Mouse (Mus musculus) testis, adult 2 months (tissue): ENCODE results near the gene Kdm6b. TPM values are rescaled to one million over a fixed set of nuclear protein-coding genes. Genes with fewer than 3 reads are reported as not detected.

Source experiments
- H3K27ac ChIP-seq: fragments of 200-500 bp; 2 replicates; pipeline ENCODE4 v1.5.1; 2012; ENCODE audit warnings: low read depth, low read length; ENCODE audit not compliant: control insufficient read depth, insufficient read depth
- H3K27me3 ChIP-seq: fragments of 200-500 bp; 2 replicates; pipeline ENCODE4 v1.6.1; 2012; ENCODE audit warnings: mild to moderate bottlenecking, low read length, moderate library complexity; ENCODE audit not compliant: control insufficient read depth, insufficient read depth
- H3K36me3 ChIP-seq: fragments of 200-500 bp; 2 replicates; pipeline ENCODE4 v1.6.1; 2012; ENCODE audit warnings: mild to moderate bottlenecking, low read length; ENCODE audit not compliant: control insufficient read depth, insufficient read depth
- H3K4me1 ChIP-seq: fragments of 200-500 bp; 2 replicates; pipeline ENCODE4 v1.6.1; 2012; ENCODE audit warnings: low read length; ENCODE audit not compliant: control insufficient read depth, insufficient read depth
- H3K4me3 ChIP-seq: fragments of 200-500 bp; 2 replicates; pipeline ENCODE4 v1.5.1; 2012; ENCODE audit warnings: low read depth, mild to moderate bottlenecking, low read length, moderate library complexity, mixed read lengths; ENCODE audit not compliant: control insufficient read depth
- CTCF ChIP-seq: fragments of 200-500 bp; IDR thresholded peaks from 2 replicates; pipeline ENCODE4 v1.5.1; 2012; ENCODE audit warnings: low read depth, mild to moderate bottlenecking, inconsistent platforms, low read length, moderate library complexity; ENCODE audit not compliant: control insufficient read depth, insufficient read depth, insufficient replicate concordance
- POLR2A ChIP-seq: fragments of 200-500 bp; IDR thresholded peaks from 2 replicates; pipeline ENCODE4 v1.6.1; 2012; ENCODE audit warnings: low read depth, mild to moderate bottlenecking, inconsistent platforms, low read length, moderate library complexity; ENCODE audit not compliant: control insufficient read depth
- polyA plus RNA-seq: library from polyadenylated mRNA; depleted of rRNA; stranded (reverse); fragments of >200 nt; gene quantifications from 2 replicates; pipeline ENCODE4 v1.2.3, GENCODE M21; 2012

Kdm6b gene
- polyA plus RNA-seq, 1 experiment: 8.0 TPM

- peaks cover 62% of the 10 kb centered on the region for H3K4me1 ChIP-seq
- no peak overlapping the region; the same call in 1 of the 2 replicates for H3K27ac ChIP-seq
- H3K4me3 ChIP-seq: no peak overlapping the region; the same call in 1 of the 2 replicates
- H3K36me3 ChIP-seq: no peaks in the 10 kb centered on the region
- no peaks in the 10 kb centered on the region for H3K27me3 ChIP-seq
- TF ChIP-seq POLR2A (no peak), CTCF (no peak)
These were observed 1.2 kb upstream of the Kdm6b start for GRCm38 (mm10) chr11:69414421-69415326.

GRCm38 (mm10) chr11:69412548-69412947 lies 927 bp downstream of the Kdm6b start:
- Histone ChIP-seq H3K36me3 (no peaks in the 10 kb centered on the region), H3K27ac (0 out of 2 replicates have a peak overlapping the region, but pooled peaks have one; percentile 31), H3K4me1 (peaks cover 61% of the 10 kb centered on the region), H3K27me3 (no peaks in the 10 kb centered on the region), H3K4me3 (no peak overlapping the region)
- no peak for TF ChIP-seq CTCF
- TF ChIP-seq POLR2A: no peak

- TF ChIP-seq POLR2A (peak; percentile 44; the same call in 1 of the 2 replicates), CTCF (no peak)
- Histone ChIP-seq H3K27ac (peak overlapping the region; percentile 94), H3K4me1 (peaks cover 54% of the 10 kb centered on the region), H3K36me3 (no peaks in the 10 kb centered on the region), H3K27me3 (no peaks in the 10 kb centered on the region), H3K4me3 (peak overlapping the region; percentile 93)
These were observed 1.8 kb downstream of the Kdm6b start for GRCm38 (mm10) chr11:69411538-69412203.

GRCm38 (mm10) chr11:69411073-69411535 lies 2.4 kb downstream of the Kdm6b start:
- no peaks in the 10 kb centered on the region for H3K36me3 ChIP-seq

GRCm38 (mm10) chr11:69410310-69411072 lies 3.0 kb downstream of the Kdm6b start:
- TF ChIP-seq POLR2A (peak; percentile 15; the same call in 1 of the 2 replicates), CTCF (no peak)
- Histone ChIP-seq H3K4me3 (peak overlapping the region; percentile 93), H3K27me3 (no peaks in the 10 kb centered on the region), H3K4me1 (peaks cover 51% of the 10 kb centered on the region), H3K27ac (peak overlapping the region; percentile 94), H3K36me3 (no peaks in the 10 kb centered on the region)

More at GRCm38 (mm10) chr11:69411073-69411535, 2.4 kb downstream of the Kdm6b start:
- Histone ChIP-seq H3K27me3 (no peaks in the 10 kb centered on the region), H3K27ac (peak overlapping the region; percentile 94), H3K4me1 (peaks cover 54% of the 10 kb centered on the region), H3K4me3 (peak overlapping the region; percentile 93)
- TF ChIP-seq CTCF: no peak
- peak; percentile 59 for TF ChIP-seq POLR2A

GRCm38 (mm10) chr11:69410045-69410309 lies 3.5 kb downstream of the Kdm6b start:
- H3K27ac ChIP-seq: peak overlapping the region; percentile 94
- H3K4me3 ChIP-seq: peak overlapping the region; percentile 93
- H3K4me1 ChIP-seq: peaks cover 46% of the 10 kb centered on the region
- TF ChIP-seq POLR2A (peak; percentile 14; the same call in 1 of the 2 replicates), CTCF (no peak)
- H3K27me3 ChIP-seq: no peaks in the 10 kb centered on the region
- no peaks in the 10 kb centered on the region for H3K36me3 ChIP-seq

- Histone ChIP-seq H3K4me3 (peak overlapping the region; percentile 93), H3K27me3 (no peaks in the 10 kb centered on the region), H3K4me1 (peaks cover 41% of the 10 kb centered on the region), H3K27ac (peak overlapping the region; percentile 94), H3K36me3 (no peaks in the 10 kb centered on the region)
- TF ChIP-seq CTCF (no peak), POLR2A (no peak; the same call in 1 of the 2 replicates)
These were observed 4.0 kb downstream of the Kdm6b start for GRCm38 (mm10) chr11:69409378-69410044.
